Mouse (Mus musculus) E14TG2a.4 (cell line): Measurements from ENCODE around the gene Slc29a1.

Experiments
- CTCF ChIP-seq: conservative IDR thresholded peaks from 2 replicates; pipeline ENCODE4 v1.5.1; 2014; ENCODE audit warnings: low read length
- NANOG ChIP-seq: IDR thresholded peaks from 2 replicates; pipeline ENCODE4 v1.6.1; 2014; ENCODE audit warnings: borderline replicate concordance, low read length, mixed read lengths

GRCm38 (mm10) chr17:45638596-45639295 is 39.3 kb upstream of the Slc29a1 start:
- TF ChIP-seq CTCF, result no peak
- TF ChIP-seq NANOG, result no peak
